Mouse (Mus musculus) kidney, adult 8-10 months (tissue): ENCODE results near the gene Vapb.
A peak's percentile ranks its signal among the peaks of the same experiment; 100 is the strongest.

Source experiments
- DNase-seq, 2 experiments: peaks; one replicate each; pipeline ENCODE4 v3.0.0; 2022

The Vapb gene

GRCm38 (mm10) chr2:173738232-173738631 lies 921 bp downstream of the Vapb start:
- no peak for DNase-seq

- DNase-seq: no peak
Observed at GRCm38 (mm10) chr2:173739107-173739506, 1.8 kb downstream of the Vapb start.

GRCm38 (mm10) chr2:173742090-173742489 lies 4.8 kb downstream of the Vapb start:
- no peak for DNase-seq

- DNase-seq: no peak
Observed at GRCm38 (mm10) chr2:173742744-173743143, 5.4 kb downstream of the Vapb start.

- no peak for DNase-seq
Observed at GRCm38 (mm10) chr2:173744070-173744815, 6.9 kb downstream of the Vapb start.

- no peak for DNase-seq
Observed at GRCm38 (mm10) chr2:173748961-173749659, 11.8 kb downstream of the Vapb start.

GRCm38 (mm10) chr2:173755433-173756144 lies 18.3 kb downstream of the Vapb start:
- DNase-seq: no peak

GRCm38 (mm10) chr2:173757624-173758155 lies 20.4 kb downstream of the Vapb start:
- no peak for DNase-seq

GRCm38 (mm10) chr2:173760607-173761006 lies 23.3 kb downstream of the Vapb start:
- DNase-seq: no peak

- DNase-seq: no peak
Observed at GRCm38 (mm10) chr2:173764629-173765028, 27.3 kb downstream of the Vapb start.

- DNase-seq: no peak
Observed at GRCm38 (mm10) chr2:173767959-173768595, 30.8 kb downstream of the Vapb start.

- no peak for DNase-seq
Observed at GRCm38 (mm10) chr2:173769183-173769582, 31.9 kb downstream of the Vapb start.

- no peak for DNase-seq
Observed at GRCm38 (mm10) chr2:173770620-173771019, 33.3 kb downstream of the Vapb start.

GRCm38 (mm10) chr2:173771706-173772105 lies 34.4 kb downstream of the Vapb start:
- no peak for DNase-seq

GRCm38 (mm10) chr2:173775556-173775955 lies 38.2 kb downstream of the Vapb start:
- no peak for DNase-seq

- DNase-seq: no peak
Observed at GRCm38 (mm10) chr2:173776108-173776507, 38.8 kb downstream of the Vapb start.

- DNase-seq: no peak
Observed at GRCm38 (mm10) chr2:173780931-173781330, 43.6 kb downstream of the Vapb start.

GRCm38 (mm10) chr2:173784366-173784765 lies 47.1 kb downstream of the Vapb start:
- no peak for DNase-seq

GRCm38 (mm10) chr2:173784884-173785283 lies 47.6 kb downstream of the Vapb start:
- DNase-seq: no peak

- peak; percentile 52 to 55 for DNase-seq
Observed at GRCm38 (mm10) chr2:173789945-173790804, 52.9 kb downstream of the Vapb start.

GRCm38 (mm10) chr2:173791904-173792757 lies 54.8 kb downstream of the Vapb start:
- DNase-seq: no peak
